In genomic region chr5:105699141-105700069, GRCm38 (mm10) we compare ENCODE assay signal across 8 mouse cellular contexts. TPM values are rescaled to one million over a fixed set of nuclear protein-coding genes. Genes with fewer than 3 reads are reported as not detected.
A peak's percentile ranks its signal among the peaks of the same experiment; 100 is the strongest.
DNase-seq lines count a peak whose midpoint lies in the region; ATAC-seq lines count a peak whose summit lies in the region.

Gene Lrrc8d (plus strand): TSS chr5:105699969.

- peaks cover 38% of the 10 kb centered on the region for H3K4me1 ChIP-seq in erythroblast, embryonic 14.5 days (ENCODE audit: control insufficient read depth)
- peaks cover 39% of the 10 kb centered on the region for H3K4me1 ChIP-seq in heart, embryonic 13.5 days
- peaks cover 52% of the 10 kb centered on the region for H3K4me1 ChIP-seq in liver, embryonic 12.5 days
- H3K4me1 ChIP-seq in stomach, embryonic 14.5 days (ENCODE audit: control insufficient read depth, insufficient read depth, low read length): peaks cover 22% of the 10 kb centered on the region; the same call in 1 of the 2 replicates

- 2% methylated on average over 58 of the region's 60 CpGs for WGBS in heart, embryonic 13.5 days
- 3% methylated on average over 60 of the region's 60 CpGs for WGBS in liver, embryonic 12.5 days (ENCODE audit: insufficient replicate concordance)
- WGBS in stomach, embryonic 14.5 days: 1% methylated on average over 60 of the region's 60 CpGs

- peak; percentile 84 for DNase-seq in 416B (ENCODE audit: low read depth)
- DNase-seq in brain, adult 2 months (ENCODE audit: low read depth, low spot score): peak; percentile 94
- DNase-seq in kidney, postnatal 10 days: peak; percentile 94
- DNase-seq in natural killer cell, adult 2 months (ENCODE audit: low spot score in 2 of 2): peak; percentile 72 to 83

- H3K4me3 ChIP-seq in erythroblast, embryonic 14.5 days (replicated peaks): peak within 1 kb of the TSS; percentile 75
- peak within 1 kb of the TSS; percentile 90 for H3K4me3 ChIP-seq in heart, embryonic 13.5 days
- peak within 1 kb of the TSS; percentile 84 for H3K4me3 ChIP-seq in liver, embryonic 12.5 days
- peak within 1 kb of the TSS; percentile 87 for H3K4me3 ChIP-seq in stomach, embryonic 14.5 days (ENCODE audit: low read depth, low read length)

- peak within 1 kb of the TSS; percentile 71 for H3K27ac ChIP-seq in heart, embryonic 13.5 days (replicated peaks)
- H3K27ac ChIP-seq in liver, embryonic 12.5 days: peak within 1 kb of the TSS; percentile 83
- peak within 1 kb of the TSS; percentile 91 for H3K27ac ChIP-seq in stomach, embryonic 14.5 days (ENCODE audit: low read length)

- no peaks in the 10 kb centered on the region for H3K36me3 ChIP-seq in erythroblast, embryonic 14.5 days (ENCODE audit: control insufficient read depth)
- no peaks in the 10 kb centered on the region for H3K36me3 ChIP-seq in heart, embryonic 13.5 days
- H3K36me3 ChIP-seq in liver, embryonic 12.5 days: no peaks in the 10 kb centered on the region
- no peaks in the 10 kb centered on the region for H3K36me3 ChIP-seq in stomach, embryonic 14.5 days (ENCODE audit: control insufficient read depth, insufficient read depth, low read length)

- H3K27me3 ChIP-seq in erythroblast, embryonic 14.5 days (ENCODE audit: control insufficient read depth): peaks cover 51% of the 10 kb centered on the region
- peaks cover 42% of the 10 kb centered on the region for H3K27me3 ChIP-seq in heart, embryonic 13.5 days (replicated peaks)
- H3K27me3 ChIP-seq in liver, embryonic 12.5 days (replicated peaks): peaks cover 21% of the 10 kb centered on the region
- H3K27me3 ChIP-seq in stomach, embryonic 14.5 days (ENCODE audit: control insufficient read depth, insufficient read depth, low read length): no peaks in the 10 kb centered on the region

- peak within 1 kb of the TSS; percentile 91 for H3K4me2 ChIP-seq in heart, embryonic 13.5 days
- H3K4me2 ChIP-seq in liver, embryonic 12.5 days: peak within 1 kb of the TSS; percentile 93
- peak within 1 kb of the TSS; percentile 90 for H3K4me2 ChIP-seq in stomach, embryonic 14.5 days (replicated peaks; ENCODE audit: low read depth, low read length)

- peak; percentile 85 for ATAC-seq in heart, embryonic 13.5 days (ENCODE audit: extremely low read depth, insufficient number of reproducible peaks, low FRiP score, low TSS enrichment)
- ATAC-seq in liver, embryonic 12.5 days: peak; percentile 78
- ATAC-seq in stomach, embryonic 14.5 days (ENCODE audit: insufficient number of reproducible peaks, insufficient read depth, low FRiP score, low read depth): peak; percentile 89

- H3K9ac ChIP-seq in heart, embryonic 13.5 days: peak within 1 kb of the TSS; percentile 94
- peak within 1 kb of the TSS; percentile 86 for H3K9ac ChIP-seq in liver, embryonic 12.5 days
- peak within 1 kb of the TSS; percentile 87 for H3K9ac ChIP-seq in stomach, embryonic 14.5 days (replicated peaks; ENCODE audit: low read depth, low read length)

- H3K9me3 ChIP-seq in erythroblast, embryonic 14.5 days (ENCODE audit: control insufficient read depth, low read length): no peaks in the 10 kb centered on the region
- H3K9me3 ChIP-seq in heart, embryonic 13.5 days: no peaks in the 10 kb centered on the region
- H3K9me3 ChIP-seq in liver, embryonic 12.5 days (replicated peaks): no peaks in the 10 kb centered on the region
- H3K9me3 ChIP-seq in stomach, embryonic 14.5 days (ENCODE audit: control insufficient read depth, low read depth, low read length): no peaks in the 10 kb centered on the region

RNA-seq across cellular contexts. Expression of gene Lrrc8d, which starts in this region (rescaled TPM):
- polyA plus RNA-seq in erythroblast, embryonic 14.5 days (2012): 0.09 and 0.10 TPM in 2 replicates
- polyA plus RNA-seq in heart, embryonic 13.5 days (2015; fragmentation: Nextera tagmentation; extraction: Ambion mirVana): 7.6 and 9.0 TPM in 2 replicates
- 14.5 and 15.4 TPM in 2 replicates for polyA plus RNA-seq in liver, embryonic 12.5 days (2016; fragmentation: Nextera tagmentation; extraction: Ambion mirVana)
- 17.6 and 20.7 TPM in 2 replicates for polyA plus RNA-seq in stomach, embryonic 14.5 days (2014; fragmentation: Nextera tagmentation; extraction: Ambion mirVana)

Comparison
In these comparisons a context has a peak if more than half of its experiments do, and no peak if none do; other contexts are left out.
1. Peak in every context shown above with its lines: DNase-seq, ATAC-seq, H3K4me3 ChIP-seq and H3K27ac ChIP-seq.